Mouse (Mus musculus) MEL (cell line): ENCODE measurements around the gene 4930432K21Rik.

Experiments used
- CTCF ChIP-seq, 3 experiments: IDR thresholded peaks in 2 of 3; conservative IDR thresholded peaks in 1 of 3; 2 replicates each; pipeline ENCODE4 v1.5.1; 2011 to 2012; ENCODE audit warnings: low read length in 3 of 3, low read depth in 2 of 3, mild to moderate bottlenecking in 2 of 3, improper control_type of control experiment in 1 of 3, inconsistent platforms in 1 of 3, mixed read lengths in 1 of 3, moderate library complexity in 1 of 3; ENCODE audit not compliant: control insufficient read depth in 1 of 3, insufficient read depth in 1 of 3, poor library complexity in 1 of 3, severe bottlenecking in 1 of 3
- ELF1 ChIP-seq: IDR thresholded peaks from 2 replicates; pipeline ENCODE4 v1.6.1; 2014; ENCODE audit warnings: low read depth, mild to moderate bottlenecking, inconsistent platforms, low read length, improper control_type of control experiment, moderate library complexity
- EP300 ChIP-seq, 2 experiments: IDR thresholded peaks; 2 replicates each; pipeline ENCODE4 v1.6.1; 2011; ENCODE audit warnings: improper control_type of control experiment in 2 of 2, low read length in 2 of 2, low read depth in 1 of 2, mild to moderate bottlenecking in 1 of 2
- MAX ChIP-seq: IDR thresholded peaks from 2 replicates; pipeline ENCODE4 v1.6.1; 2011; ENCODE audit warnings: low read length, improper control_type of control experiment
- MAZ ChIP-seq: IDR thresholded peaks from 2 replicates; pipeline ENCODE4 v1.6.1; 2012; ENCODE audit warnings: low read depth, mild to moderate bottlenecking, inconsistent platforms, low read length, improper control_type of control experiment
- MYC ChIP-seq: IDR thresholded peaks from 2 replicates; pipeline ENCODE4 v1.6.1; 2011; ENCODE audit warnings: low read depth, mild to moderate bottlenecking, low read length, improper control_type of control experiment, moderate library complexity
- POLR2A ChIP-seq, 2 experiments: IDR thresholded peaks; 2 replicates each; pipeline ENCODE4 v1.6.1; 2011 to 2012; ENCODE audit warnings: low read length in 2 of 2, mild to moderate bottlenecking in 2 of 2, control low read depth in 1 of 2, improper control_type of control experiment in 1 of 2, low read depth in 1 of 2, moderate library complexity in 1 of 2; ENCODE audit not compliant: control insufficient read depth in 1 of 2, insufficient read depth in 1 of 2, poor library complexity in 1 of 2
- RCOR1 ChIP-seq: IDR thresholded peaks from 2 replicates; pipeline ENCODE4 v1.6.1; 2012; ENCODE audit warnings: low read depth, mild to moderate bottlenecking, inconsistent platforms, low read length, improper control_type of control experiment
- TAL1 ChIP-seq: IDR thresholded peaks from 2 replicates; pipeline ENCODE4 v1.6.1; 2012; ENCODE audit warnings: mild to moderate bottlenecking, inconsistent platforms, low read length, moderate library complexity, mixed read lengths
- UBTF ChIP-seq: IDR thresholded peaks from 2 replicates; pipeline ENCODE4 v1.6.1; 2012; ENCODE audit warnings: low read depth, mild to moderate bottlenecking, inconsistent platforms, low read length, improper control_type of control experiment, moderate library complexity, borderline replicate concordance; ENCODE audit not compliant: insufficient read depth
- USF2 ChIP-seq, 2 experiments: IDR thresholded peaks; 2 replicates each; pipeline ENCODE4 v1.6.1; 2011 to 2012; ENCODE audit warnings: improper control_type of control experiment in 2 of 2, low read length in 2 of 2, borderline replicate concordance in 1 of 2, inconsistent platforms in 1 of 2, low read depth in 1 of 2, mild to moderate bottlenecking in 1 of 2; ENCODE audit not compliant: insufficient read depth in 1 of 2
- ZC3H11A ChIP-seq: IDR thresholded peaks from 2 replicates; pipeline ENCODE4 v1.6.1; 2012; ENCODE audit warnings: low read depth, mild to moderate bottlenecking, inconsistent platforms, low read length, improper control_type of control experiment
- ZKSCAN1 ChIP-seq: IDR thresholded peaks from 2 replicates; pipeline ENCODE4 v1.6.1; 2012; ENCODE audit warnings: low read depth, mild to moderate bottlenecking, inconsistent platforms, low read length, improper control_type of control experiment, moderate library complexity

- no peak for TF ChIP-seq ELF1
- no peak for TF ChIP-seq POLR2A (IDR thresholded peaks at IDR 0.05; ENCODE audit: control insufficient read depth in 1 of 2, insufficient read depth in 1 of 2, low read depth in 1 of 2, low read length in 2 of 2, poor library complexity in 1 of 2)
- TF ChIP-seq ZC3H11A = no peak
- no peak for TF ChIP-seq CTCF (IDR thresholded peaks at IDR 0.05 in 2 of 3, conservative IDR thresholded peaks at IDR 0.05 in 1 of 3; ENCODE audit: control insufficient read depth in 1 of 3, insufficient read depth in 1 of 3, low read depth in 2 of 3, low read length in 3 of 3, poor library complexity in 1 of 3, severe bottlenecking in 1 of 3)
- TF ChIP-seq MAX = no peak
- no peak for TF ChIP-seq MYC
- no peak for TF ChIP-seq RCOR1
- TF ChIP-seq ZKSCAN1 = no peak
- no peak for TF ChIP-seq EP300 (IDR thresholded peaks at IDR 0.05; ENCODE audit: low read depth in 1 of 2, low read length in 2 of 2)
- TF ChIP-seq MAZ = no peak
- no peak for TF ChIP-seq TAL1
- TF ChIP-seq USF2 (IDR thresholded peaks at IDR 0.05; ENCODE audit: borderline replicate concordance in 1 of 2, insufficient read depth in 1 of 2, low read depth in 1 of 2, low read length in 2 of 2) = no peak
- TF ChIP-seq UBTF = no peak
These were observed 40.8 kb downstream of the 4930432K21Rik start for GRCm38 (mm10) chr8:84188671-84189070.
